Mouse (Mus musculus): ENCODE data around the gene Cacng7.

Cacng7 gene

DNA sequence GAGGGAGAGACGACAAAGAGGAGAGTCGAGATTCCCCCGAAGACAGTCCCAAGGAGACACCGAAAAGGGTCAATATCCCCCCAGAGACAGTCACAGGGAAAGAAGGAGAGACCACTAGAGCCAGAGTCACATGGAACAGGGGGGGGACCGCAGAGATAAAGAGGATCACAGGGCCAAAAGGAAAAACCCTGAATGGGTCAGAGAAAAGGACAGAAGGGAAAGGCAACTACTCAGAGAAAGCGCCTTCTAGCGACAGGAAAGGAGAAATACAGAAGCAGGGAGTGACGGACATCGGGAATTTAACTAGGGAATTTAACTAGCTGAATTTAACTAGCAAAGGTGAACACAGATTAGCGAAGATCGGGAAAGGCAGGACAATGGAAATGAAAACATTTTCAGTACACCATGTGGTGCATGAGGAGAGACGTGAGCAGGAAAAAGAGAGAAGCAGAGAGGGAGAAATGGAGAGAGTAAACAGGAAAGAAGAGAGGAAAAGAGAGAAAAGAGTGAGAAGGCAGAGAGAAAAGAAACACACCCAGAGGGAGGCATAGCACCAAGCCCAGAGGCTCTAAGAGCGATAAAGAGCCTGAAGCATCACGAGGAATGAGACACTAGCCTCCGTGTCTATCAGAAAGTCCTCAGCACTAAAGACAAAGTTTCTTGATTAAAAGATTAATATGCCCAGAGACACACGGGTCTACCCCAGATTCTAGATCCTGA is 30.0 kb upstream of the Cacng7 start:
- DNase-seq (ENCODE audit: low read depth, low spot score): no peak

GRCm38 (mm10) chr7:3303276-3303781 is 29.4 kb upstream of the Cacng7 start:
- no peak for DNase-seq (ENCODE audit: low read depth, low spot score)

DNA sequence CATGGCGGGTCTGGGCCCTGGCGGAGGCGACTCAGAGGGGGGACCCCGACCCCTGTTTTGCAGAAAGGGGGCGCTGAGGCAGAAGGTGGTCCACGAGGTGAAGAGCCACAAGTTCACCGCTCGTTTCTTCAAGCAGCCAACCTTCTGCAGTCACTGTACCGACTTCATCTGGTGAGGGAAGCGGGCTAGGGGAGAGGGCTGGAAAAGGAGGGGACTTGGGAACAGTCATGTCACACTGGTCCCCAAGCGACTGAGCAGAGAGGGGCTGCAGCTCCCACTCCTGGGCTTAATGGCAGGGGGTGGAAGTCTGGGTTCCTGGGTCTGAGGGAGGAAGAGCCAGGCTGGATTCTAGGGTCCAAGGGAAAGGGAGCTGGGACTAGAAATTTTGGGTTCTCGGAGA is 29.0 kb upstream of the Cacng7 start:
- DNase-seq (ENCODE audit: low read depth, low spot score): no peak

- no peak for DNase-seq (ENCODE audit: low read depth, low spot score)
Measured at GRCm38 (mm10) chr7:3304298-3304697, 28.5 kb upstream of the Cacng7 start.

DNA sequence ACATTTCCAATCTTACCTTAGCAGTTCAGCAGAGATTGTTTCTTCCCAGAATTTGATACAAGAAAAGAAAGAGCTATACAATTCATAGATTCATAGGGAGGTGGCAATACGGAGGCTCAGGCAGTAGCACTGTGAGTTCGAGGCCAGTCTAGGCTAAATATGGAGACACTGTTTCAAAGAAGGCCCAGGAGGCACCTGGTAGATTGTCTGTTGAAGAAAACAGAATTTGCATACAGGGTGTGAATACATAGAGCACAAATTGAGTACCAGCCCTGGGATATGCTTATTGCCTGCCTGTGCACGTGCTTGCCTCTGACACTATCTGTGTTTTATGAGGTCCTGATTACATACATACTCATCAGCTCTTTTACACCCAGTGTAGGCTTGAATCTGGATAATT is 26.4 kb upstream of the Cacng7 start:
- no peak for DNase-seq (ENCODE audit: low read depth, low spot score)

- no peak for DNase-seq (ENCODE audit: low read depth, low spot score)
Measured at GRCm38 (mm10) chr7:3308646-3309045, 24.1 kb upstream of the Cacng7 start.

- DNase-seq (ENCODE audit: low read depth, low spot score): no peak
Measured at GRCm38 (mm10) chr7:3310233-3310632, 22.5 kb upstream of the Cacng7 start.

DNA sequence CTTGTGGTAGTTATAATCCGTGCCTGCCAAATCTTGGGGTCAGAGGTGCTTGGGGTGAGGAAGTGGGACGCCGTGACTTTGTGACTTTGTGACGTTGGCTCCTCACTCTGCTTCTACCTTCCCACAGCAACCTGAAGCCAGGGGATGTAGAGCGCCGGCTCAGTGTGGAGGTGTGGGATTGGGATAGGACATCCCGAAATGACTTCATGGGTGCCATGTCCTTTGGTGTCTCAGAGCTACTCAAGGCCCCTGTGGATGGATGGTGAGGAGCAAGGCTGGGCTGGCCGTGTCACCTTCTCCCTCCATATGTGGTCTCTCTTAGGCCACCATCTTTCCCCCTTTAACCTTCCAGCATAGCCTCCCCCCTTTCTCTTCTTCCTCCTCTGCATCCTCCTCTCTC is 19.2 kb upstream of the Cacng7 start:
- no peak for DNase-seq (ENCODE audit: low read depth, low spot score)

DNA sequence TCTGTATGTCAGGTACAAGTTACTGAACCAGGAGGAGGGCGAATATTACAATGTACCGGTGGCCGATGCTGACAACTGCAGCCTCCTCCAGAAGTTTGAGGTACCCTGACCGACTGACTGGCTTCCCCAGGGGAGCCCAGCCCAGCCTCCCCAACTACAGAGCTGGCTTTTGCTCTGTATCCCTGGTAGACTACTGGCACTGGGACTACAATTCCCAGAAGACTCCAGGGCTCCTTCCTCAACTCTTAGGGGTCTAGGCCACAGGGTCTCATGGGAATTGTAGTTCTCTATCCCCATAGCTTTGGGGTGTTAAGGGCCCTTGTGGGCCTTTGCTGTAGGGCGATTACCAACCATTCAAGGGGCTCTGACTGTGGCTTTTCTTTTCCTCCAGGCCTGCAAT is 18.6 kb upstream of the Cacng7 start:
- DNase-seq (ENCODE audit: low read depth, low spot score): no peak

GRCm38 (mm10) chr7:3317704-3318103 is 15.1 kb upstream of the Cacng7 start:
- DNase-seq (ENCODE audit: low read depth, low spot score): no peak

- no peak for DNase-seq (ENCODE audit: low read depth, low spot score)
Measured at GRCm38 (mm10) chr7:3320856-3321255, 11.9 kb upstream of the Cacng7 start.

DNA sequence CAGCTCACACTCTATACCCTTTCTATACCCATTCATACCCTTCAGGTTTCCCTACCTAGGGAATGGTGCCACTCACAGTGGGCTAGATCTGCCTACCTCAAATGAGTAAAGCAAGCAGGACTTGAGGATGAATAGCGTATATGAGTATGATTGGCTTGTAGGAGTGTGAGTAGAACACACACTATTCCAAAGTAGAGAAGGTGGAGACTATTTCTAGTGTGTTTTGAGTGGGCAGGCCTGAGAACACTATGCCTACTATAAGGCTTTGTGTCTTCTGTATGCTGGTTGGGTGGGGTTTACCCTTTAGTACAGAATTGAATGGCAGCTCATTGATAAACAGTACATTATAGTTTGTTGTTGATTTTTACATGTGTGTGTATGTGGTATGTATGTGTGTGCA is 8.9 kb upstream of the Cacng7 start:
- no peak for DNase-seq (ENCODE audit: low read depth, low spot score)

DNA sequence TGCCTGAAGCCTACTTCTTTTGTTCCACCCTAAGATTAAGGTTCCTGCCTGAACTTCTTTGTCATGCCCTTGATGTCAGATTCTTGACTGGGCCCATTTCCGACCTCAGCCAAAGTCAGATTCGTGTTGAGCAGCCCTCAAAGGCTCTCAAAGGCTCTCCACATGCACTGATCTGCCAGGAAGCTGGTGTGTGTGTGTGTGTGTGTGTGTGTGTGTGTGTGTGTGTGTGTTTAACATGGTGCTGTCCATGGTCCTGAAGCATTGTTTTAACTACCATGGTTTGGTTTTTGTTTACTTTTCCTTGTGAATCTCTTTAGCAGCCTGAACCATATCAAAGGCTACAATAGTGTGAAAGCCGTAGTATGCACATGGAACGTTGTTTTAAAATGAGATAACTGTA is 4.8 kb upstream of the Cacng7 start:
- DNase-seq (ENCODE audit: low read depth, low spot score): no peak

GRCm38 (mm10) chr7:3329776-3330546 is 2.8 kb upstream of the Cacng7 start:
- DNase-seq (ENCODE audit: low read depth, low spot score): peak; percentile 2

DNA sequence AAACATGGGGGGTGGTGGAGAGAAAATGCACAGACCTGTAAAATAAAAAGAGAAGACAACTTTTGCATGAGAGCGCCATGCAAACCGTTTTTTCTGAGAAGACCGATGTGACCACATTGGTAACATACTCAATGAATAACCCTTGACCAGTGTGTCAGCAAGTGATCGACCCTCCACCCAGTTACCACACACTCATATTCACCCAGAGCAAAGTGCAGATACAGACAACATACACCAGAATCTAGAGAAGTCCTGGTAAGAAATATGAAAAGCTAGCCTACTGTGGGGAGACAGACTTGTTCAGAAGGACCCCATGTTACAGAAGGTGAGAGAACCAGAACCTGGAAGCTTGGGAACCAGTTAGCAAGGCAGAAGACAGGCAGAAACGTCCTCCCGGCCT is 1.6 kb upstream of the Cacng7 start:
- DNase-seq (ENCODE audit: low read depth, low spot score): no peak

- DNase-seq (ENCODE audit: low read depth, low spot score): no peak
Measured at GRCm38 (mm10) chr7:3331581-3332223, 1.1 kb upstream of the Cacng7 start.

- DNase-seq (ENCODE audit: low read depth, low spot score): no peak
Measured at GRCm38 (mm10) chr7:3332224-3332615, 535 bp upstream of the Cacng7 start.

DNA sequence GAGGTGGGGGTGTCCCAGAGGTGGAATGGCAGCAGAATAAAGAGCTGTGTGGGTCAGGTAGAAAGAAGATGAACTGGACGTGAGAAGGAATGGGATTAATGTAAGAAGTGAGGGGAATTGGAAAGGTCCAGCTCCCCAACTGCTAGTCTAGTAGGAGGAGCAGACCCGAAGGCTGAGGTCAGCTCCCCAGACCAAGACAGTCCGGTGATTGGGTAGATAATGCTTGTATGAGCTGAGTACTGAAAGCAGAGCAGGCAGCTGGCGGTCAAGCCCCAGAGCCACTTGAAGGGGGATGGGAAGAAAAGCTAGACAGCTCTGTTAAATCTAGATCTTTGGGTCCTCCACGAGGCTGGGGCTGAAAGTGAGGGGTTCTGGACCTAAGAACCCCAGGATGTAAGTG is 787 bp downstream of the Cacng7 start:
- DNase-seq (ENCODE audit: low read depth, low spot score): no peak

DNA sequence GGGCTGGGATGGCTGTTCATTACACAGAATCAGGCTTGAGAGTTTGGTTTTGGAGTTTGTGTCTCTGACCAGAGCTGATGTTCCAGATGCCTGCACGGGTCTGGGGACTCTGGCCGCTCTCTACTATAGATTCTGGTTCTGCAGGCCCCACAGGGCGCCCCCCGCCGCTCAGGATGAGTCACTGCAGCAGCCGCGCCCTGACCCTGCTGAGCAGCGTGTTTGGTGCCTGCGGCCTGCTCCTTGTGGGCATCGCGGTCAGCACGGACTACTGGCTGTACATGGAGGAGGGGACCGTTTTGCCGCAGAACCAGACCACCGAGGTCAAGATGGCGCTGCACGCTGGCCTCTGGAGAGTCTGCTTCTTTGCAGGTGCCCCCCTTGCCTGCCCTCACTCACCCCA is 3.7 kb downstream of the Cacng7 start:
- DNase-seq (ENCODE audit: low read depth, low spot score): no peak

- DNase-seq (ENCODE audit: low read depth, low spot score): no peak
Measured at GRCm38 (mm10) chr7:3338286-3338935, 5.7 kb downstream of the Cacng7 start.

DNA sequence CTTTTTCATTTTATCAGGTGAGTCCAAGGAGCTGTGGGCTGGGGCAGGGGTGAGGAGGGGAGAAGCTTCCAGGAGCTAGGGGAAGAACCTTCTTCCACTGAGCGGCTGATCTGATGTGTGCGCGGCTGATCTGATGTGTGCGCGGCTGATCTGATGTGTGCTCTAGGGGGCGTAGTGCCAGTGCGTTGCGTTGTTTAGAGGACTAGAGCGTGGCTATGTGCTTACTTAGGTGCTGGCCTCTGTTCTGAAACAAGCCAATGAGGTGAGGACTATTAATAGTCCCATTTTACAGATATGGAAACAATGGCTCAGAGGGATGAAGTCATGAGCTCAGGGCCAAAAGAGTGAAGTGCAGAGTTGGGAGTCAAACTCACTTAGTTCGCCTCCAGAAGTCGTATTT is 6.3 kb downstream of the Cacng7 start:
- DNase-seq (ENCODE audit: low read depth, low spot score): no peak

DNA sequence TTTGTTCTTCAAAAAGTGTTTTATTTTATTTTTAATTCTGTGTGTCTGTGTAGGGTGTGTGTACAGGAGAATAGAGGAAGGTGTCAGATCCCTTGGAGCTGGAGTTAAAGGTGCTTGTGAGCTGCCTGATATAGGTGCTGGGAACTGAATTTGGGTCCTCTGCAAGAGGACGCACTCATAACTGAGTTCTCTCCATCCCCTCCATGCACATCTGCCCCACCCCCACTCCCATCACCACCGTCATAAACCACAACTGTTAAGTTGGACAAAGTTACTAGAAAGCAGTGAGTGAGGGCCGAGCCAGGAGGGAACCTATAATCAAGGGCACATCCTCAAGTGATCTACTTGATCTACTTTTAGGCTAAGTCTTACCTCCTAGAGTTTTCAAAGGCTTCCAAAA is 11.1 kb downstream of the Cacng7 start:
- no peak for DNase-seq (ENCODE audit: low read depth, low spot score)

Data from c-Kit-negative CD71-positive TER-119-positive erythroid progenitor cells, embryonic 14.5 days (primary cell).